Mouse (Mus musculus): ENCODE measurements at regions not wholly inside any gene's neighbourhood (a gene's known extent, or its start where the extent isn't known, plus 50 kb on each side); places are given as distances from the start of the nearest gene placed in this dataset.

DNA sequence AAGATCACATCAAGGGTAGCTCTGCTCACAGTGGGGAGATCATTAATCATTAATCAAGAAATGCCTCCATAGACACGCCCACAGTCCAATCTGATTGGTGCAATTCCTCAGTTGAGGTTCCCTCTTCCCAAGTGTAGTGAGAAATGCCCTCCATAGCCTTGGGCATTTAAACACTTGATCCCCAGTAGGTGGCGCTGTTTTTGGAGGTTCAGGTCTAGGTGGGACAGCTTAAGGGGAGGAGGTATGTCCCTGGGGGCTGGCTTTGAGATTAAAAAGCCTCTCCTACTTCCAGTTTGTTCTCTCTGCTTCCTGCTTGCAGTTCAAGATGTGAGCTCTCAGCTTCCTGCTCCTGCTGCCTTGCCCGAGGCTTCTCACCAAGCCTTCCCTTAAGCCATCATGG is 200.5 kb upstream of the Map3k1 start:
- TF ChIP-seq MYOD1 (IDR thresholded peaks at IDR 0.05; ENCODE audit: control insufficient read depth in 1 of 3, insufficient read length in 2 of 3, low read depth in 2 of 3) (no peak), POLR2AphosphoS2 (IDR thresholded peaks at IDR 0.05; ENCODE audit: insufficient read length, low read depth) (no peak), POLR2A (IDR thresholded peaks at IDR 0.05; ENCODE audit: insufficient read length, low read depth) (no peak), MAX (IDR thresholded peaks at IDR 0.05; ENCODE audit: low read depth) (no peak), MYOG (IDR thresholded peaks at IDR 0.05; ENCODE audit: control insufficient read depth in 1 of 3, insufficient read depth in 1 of 3, insufficient read length in 2 of 3, low read depth in 2 of 3) (no peak), TCF12 (IDR thresholded peaks at IDR 0.05; ENCODE audit: insufficient read depth, poor library complexity, severe bottlenecking) (no peak), USF1 (IDR thresholded peaks at IDR 0.05; ENCODE audit: low read depth) (no peak), TCF3 (IDR thresholded peaks at IDR 0.05; ENCODE audit: insufficient read length, low read depth) (no peak), E2F4 (IDR thresholded peaks at IDR 0.05; ENCODE audit: insufficient read depth) (no peak)

Measured in myocyte (in vitro differentiated cells).